Mouse (Mus musculus): Measurements from ENCODE around the gene Tctex1d4. TPM values are rescaled to one million over a fixed set of nuclear protein-coding genes. Genes with fewer than 3 reads are reported as not detected.

Tctex1d4 gene
- polyA plus RNA-seq, 1 experiment from 2014 or later = not detected

- no peak overlapping the region for H3K4me3 ChIP-seq
- H3K36me3 ChIP-seq = peaks cover 72% of the 10 kb centered on the region
- no peaks in the 10 kb centered on the region for H3K9me3 ChIP-seq (replicated peaks)
- 91% methylated on average over 6 of the region's 6 CpGs for WGBS
- DNase-seq (ENCODE audit: low spot score) = no peak
- H3K27me3 ChIP-seq (ENCODE audit: low read depth, poor library complexity, severe bottlenecking) = no peaks in the 10 kb centered on the region
- no peak overlapping the region for H3K27ac ChIP-seq
- peaks cover 22% of the 10 kb centered on the region for H3K4me1 ChIP-seq
These were observed 23.7 kb downstream of the Tctex1d4 start for GRCm38 (mm10) chr4:117150212-117150733.

- DNase-seq (ENCODE audit: low spot score) = no peak
- Histone ChIP-seq H3K4me3 (no peak overlapping the region), H3K4me1 (peaks cover 22% of the 10 kb centered on the region), H3K27ac (no peak overlapping the region), H3K27me3 (ENCODE audit: low read depth, poor library complexity, severe bottlenecking) (no peaks in the 10 kb centered on the region), H3K9me3 (replicated peaks) (no peaks in the 10 kb centered on the region), H3K36me3 (peaks cover 72% of the 10 kb centered on the region)
- WGBS = 83% methylated on average over 1 of the region's 1 CpGs
These were observed 24.8 kb downstream of the Tctex1d4 start for GRCm38 (mm10) chr4:117151416-117151815.

DNA sequence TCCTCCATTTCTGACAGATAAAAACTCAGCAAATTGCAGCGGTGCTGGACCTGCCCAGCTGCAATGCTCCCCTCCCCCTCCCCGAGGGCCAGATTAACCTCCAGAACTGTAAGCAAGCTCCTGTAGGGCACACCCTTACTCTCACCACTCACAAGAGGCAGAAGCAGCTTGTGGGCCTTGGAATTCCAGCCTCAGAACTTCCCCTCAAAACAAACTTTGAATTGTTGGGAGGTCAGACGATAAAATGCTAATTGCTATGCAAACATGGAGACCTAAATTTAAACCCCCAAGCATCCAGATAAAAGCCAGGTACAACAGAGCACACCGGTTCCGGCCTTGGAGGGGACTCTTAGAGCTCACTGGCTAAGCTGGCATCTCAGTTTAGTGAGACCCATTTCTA lies 26.1 kb downstream of the Tctex1d4 start:
- H3K27me3 ChIP-seq (ENCODE audit: low read depth, poor library complexity, severe bottlenecking) = no peaks in the 10 kb centered on the region
- WGBS = 91% methylated on average over 5 of the region's 5 CpGs
- H3K27ac ChIP-seq = no peak overlapping the region
- peaks cover 22% of the 10 kb centered on the region for H3K4me1 ChIP-seq
- peaks cover 72% of the 10 kb centered on the region for H3K36me3 ChIP-seq
- no peaks in the 10 kb centered on the region for H3K9me3 ChIP-seq (replicated peaks)
- H3K4me3 ChIP-seq = no peak overlapping the region
- no peak for DNase-seq (ENCODE audit: low spot score)

DNA sequence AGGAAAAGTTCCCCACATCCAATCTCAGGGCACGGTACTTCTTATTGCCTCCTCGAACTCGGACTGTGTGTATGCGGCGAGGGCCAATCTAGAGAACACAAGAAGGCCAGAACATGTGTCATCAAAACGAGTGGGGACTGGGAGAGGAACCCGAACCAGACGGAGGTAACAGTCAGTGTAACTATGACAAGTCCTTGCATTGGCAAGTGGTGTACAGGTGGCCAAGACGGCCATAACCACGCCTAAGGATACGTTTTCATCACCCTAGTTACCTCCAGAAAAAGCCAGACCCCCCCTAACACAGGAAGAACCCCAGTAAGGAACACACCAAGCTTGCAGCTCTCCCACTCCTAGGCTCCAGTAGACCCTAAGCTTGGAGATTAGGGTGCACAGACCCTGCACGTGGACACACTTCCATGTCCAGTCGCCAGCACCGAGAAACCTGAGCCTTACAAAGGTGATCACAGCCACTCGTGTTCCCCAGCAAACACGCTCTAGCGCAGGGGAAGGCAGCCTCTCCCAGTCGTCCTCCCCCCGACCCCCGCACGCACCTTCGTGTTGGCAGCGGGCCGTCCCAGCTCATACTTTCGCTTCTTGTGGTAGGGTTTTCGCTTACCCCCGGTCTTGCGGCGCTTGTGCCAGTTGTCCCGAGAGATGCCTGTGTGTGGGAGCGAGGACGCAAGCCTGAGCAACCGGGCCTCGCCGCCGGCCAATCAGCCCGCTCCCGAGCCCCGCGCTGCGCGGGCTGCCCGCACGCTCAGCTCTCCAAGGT lies 28.6 kb downstream of the Tctex1d4 start:
- peaks cover 22% of the 10 kb centered on the region for H3K4me1 ChIP-seq
- H3K27ac ChIP-seq = peak overlapping the region; percentile 99
- no peaks in the 10 kb centered on the region for H3K27me3 ChIP-seq (ENCODE audit: low read depth, poor library complexity, severe bottlenecking)
- H3K36me3 ChIP-seq = peaks cover 68% of the 10 kb centered on the region
- 2% methylated on average over 44 of the region's 44 CpGs for WGBS
- H3K4me3 ChIP-seq = peak overlapping the region; percentile 94
- DNase-seq (ENCODE audit: low spot score) = no peak
- no peaks in the 10 kb centered on the region for H3K9me3 ChIP-seq (replicated peaks)

- peak within 1 kb of the TSS; percentile 99 for H3K27ac ChIP-seq
- no peaks in the 10 kb centered on the region for H3K27me3 ChIP-seq (ENCODE audit: low read depth, poor library complexity, severe bottlenecking)
- peaks cover 68% of the 10 kb centered on the region for H3K36me3 ChIP-seq
- peak within 1 kb of the TSS; percentile 94 for H3K4me3 ChIP-seq
- no peaks in the 10 kb centered on the region for H3K9me3 ChIP-seq (replicated peaks)
- under 1% methylated on average over 52 of the region's 52 CpGs for WGBS
- peak; percentile 92 for DNase-seq (ENCODE audit: low spot score)
- H3K4me1 ChIP-seq = peaks cover 22% of the 10 kb centered on the region
These were observed 29.3 kb downstream of the Tctex1d4 start, which contains the start of gene Rps8 for GRCm38 (mm10) chr4:117155792-117156355. Gene Rps8, minus strand, starts transcription at chr4:117156243.

- Histone ChIP-seq H3K4me1 (peaks cover 22% of the 10 kb centered on the region), H3K27ac (peak overlapping the region; percentile 99), H3K9me3 (replicated peaks) (no peaks in the 10 kb centered on the region), H3K4me3 (peak overlapping the region; percentile 94), H3K36me3 (peaks cover 68% of the 10 kb centered on the region), H3K27me3 (ENCODE audit: low read depth, poor library complexity, severe bottlenecking) (no peaks in the 10 kb centered on the region)
- DNase-seq (ENCODE audit: low spot score) = no peak
- WGBS = 34% methylated on average over 6 of the region's 6 CpGs
These were observed 29.8 kb downstream of the Tctex1d4 start for GRCm38 (mm10) chr4:117156372-117156771.

DNA sequence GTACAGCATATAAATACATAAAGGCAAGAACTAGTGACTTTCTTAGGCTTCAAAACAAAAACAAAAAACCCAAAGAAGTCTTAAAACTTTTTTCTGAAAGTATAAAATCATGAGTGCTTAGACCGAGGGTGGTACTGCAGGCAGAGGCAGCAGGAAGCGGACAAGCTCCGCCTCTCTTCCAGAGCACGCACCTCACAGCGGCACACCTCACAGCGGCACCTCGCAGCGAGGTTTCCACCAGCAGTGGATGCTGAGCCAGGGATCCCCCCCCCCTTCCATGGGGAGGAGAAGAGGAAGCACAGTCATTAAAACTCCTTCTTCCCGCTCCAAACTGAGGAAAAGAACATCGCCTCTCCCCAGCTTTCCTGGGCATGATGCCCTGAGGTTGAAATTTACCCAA lies 33.1 kb downstream of the Tctex1d4 start:
- no peak for DNase-seq (ENCODE audit: low spot score)
- H3K4me1 ChIP-seq = peaks cover 2% of the 10 kb centered on the region; the same call in 1 of the 2 replicates
- no peaks in the 10 kb centered on the region for H3K27me3 ChIP-seq (ENCODE audit: low read depth, poor library complexity, severe bottlenecking)
- H3K36me3 ChIP-seq = peaks cover 69% of the 10 kb centered on the region
- H3K4me3 ChIP-seq = no peak overlapping the region
- H3K27ac ChIP-seq = no peak overlapping the region
- 83% methylated on average over 10 of the region's 10 CpGs for WGBS
- H3K9me3 ChIP-seq (replicated peaks) = no peaks in the 10 kb centered on the region

GRCm38 (mm10) chr4:117161183-117161582 lies 34.6 kb downstream of the Tctex1d4 start:
- H3K36me3 ChIP-seq = peaks cover 78% of the 10 kb centered on the region

DNA sequence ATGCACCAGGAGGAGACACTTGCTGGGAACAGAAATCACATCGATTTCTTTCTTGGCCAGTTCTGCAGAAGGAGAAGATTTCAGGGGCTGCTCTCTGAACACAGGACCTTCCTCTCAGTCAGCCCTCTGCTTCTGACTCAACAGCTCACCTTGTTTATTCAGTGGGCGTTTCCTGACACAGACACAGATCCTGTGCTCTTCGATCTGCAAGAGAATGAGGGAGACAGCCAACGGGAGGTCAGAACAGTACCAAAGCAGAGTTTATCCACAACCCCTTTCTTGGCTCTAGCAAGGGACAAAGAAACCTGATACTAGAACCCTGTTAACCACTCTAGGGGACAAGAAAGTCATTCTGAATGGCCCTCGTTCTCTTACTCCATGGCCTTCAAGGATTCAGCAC lies 43.3 kb downstream of the Tctex1d4 start:
- 93% methylated on average over 5 of the region's 5 CpGs for WGBS
- H3K27me3 ChIP-seq (ENCODE audit: low read depth, poor library complexity, severe bottlenecking) = no peaks in the 10 kb centered on the region
- no peaks in the 10 kb centered on the region for H3K9me3 ChIP-seq (replicated peaks)
- peaks cover 100% of the 10 kb centered on the region for H3K36me3 ChIP-seq
- DNase-seq (ENCODE audit: low spot score) = no peak
- H3K4me1 ChIP-seq = no peaks in the 10 kb centered on the region
- H3K4me3 ChIP-seq = no peak overlapping the region
- no peak overlapping the region for H3K27ac ChIP-seq

More at GRCm38 (mm10) chr4:117161183-117161582, 34.6 kb downstream of the Tctex1d4 start:
- no peak for DNase-seq (ENCODE audit: low spot score)
- Histone ChIP-seq H3K27ac (no peak overlapping the region), H3K4me3 (no peak overlapping the region), H3K4me1 (no peaks in the 10 kb centered on the region), H3K9me3 (replicated peaks) (no peaks in the 10 kb centered on the region), H3K27me3 (ENCODE audit: low read depth, poor library complexity, severe bottlenecking) (no peaks in the 10 kb centered on the region)
- 69% methylated on average over 4 of the region's 4 CpGs for WGBS

Small RNA genes lying within 50 kb of the gene (microRNA-seq; reads per million reads assigned to microRNA genes)
- not detected for gene Gm22398

Other genes starting within 250 kb of the Tctex1d4 start
- gene Zswim5, start 249.4 kb upstream of the Tctex1d4 start, polyA plus RNA-seq (2016; fragmentation: Nextera tagmentation; extraction: Ambion mirVana) = 0.59 and 0.68 TPM in 2 replicates
- gene Urod, start 132.4 kb upstream of the Tctex1d4 start, polyA plus RNA-seq (2016; fragmentation: Nextera tagmentation; extraction: Ambion mirVana) = 121 and 129 TPM in 2 replicates
- gene Hectd3, start 131.5 kb upstream of the Tctex1d4 start, polyA plus RNA-seq (2016; fragmentation: Nextera tagmentation; extraction: Ambion mirVana) = 7.9 and 9.6 TPM in 2 replicates
- 63.3 and 74.0 TPM in 2 replicates for gene Eif2b3, start 107.4 kb upstream of the Tctex1d4 start, polyA plus RNA-seq (2016; fragmentation: Nextera tagmentation; extraction: Ambion mirVana)
- gene Ptch2, start 30.7 kb upstream of the Tctex1d4 start, polyA plus RNA-seq (2016; fragmentation: Nextera tagmentation; extraction: Ambion mirVana) = 8.4 and 9.0 TPM in 2 replicates
- gene Btbd19, start 1.1 kb upstream of the Tctex1d4 start, polyA plus RNA-seq (2016; fragmentation: Nextera tagmentation; extraction: Ambion mirVana) = 5.5 and 5.9 TPM in 2 replicates
- gene Plk3, start 7.2 kb downstream of the Tctex1d4 start, polyA plus RNA-seq (2016; fragmentation: Nextera tagmentation; extraction: Ambion mirVana) = 2.5 and 3.5 TPM in 2 replicates
- gene Rps8, start 29.4 kb downstream of the Tctex1d4 start, polyA plus RNA-seq (2016; fragmentation: Nextera tagmentation; extraction: Ambion mirVana) = 842 and 1,039 TPM in 2 replicates
- 116 and 124 TPM in 2 replicates for gene Kif2c, start 55.8 kb downstream of the Tctex1d4 start, polyA plus RNA-seq (2016; fragmentation: Nextera tagmentation; extraction: Ambion mirVana)
- 6.2 and 9.2 TPM in 2 replicates for gene Tmem53, start 125.2 kb downstream of the Tctex1d4 start, polyA plus RNA-seq (2016; fragmentation: Nextera tagmentation; extraction: Ambion mirVana)
- gene Armh1, start 125.3 kb downstream of the Tctex1d4 start, polyA plus RNA-seq (2016; fragmentation: Nextera tagmentation; extraction: Ambion mirVana) = 0.09 and 0.25 TPM in 2 replicates

Measured in limb, embryonic 10.5 days (tissue).